Mouse (Mus musculus) layer of hippocampus, adult 8-10 months (tissue): ENCODE measurements at regions not wholly inside any gene's neighbourhood (a gene's known extent, or its start where the extent isn't known, plus 50 kb on each side); places are given as distances from the start of the nearest gene placed in this dataset.
A peak's percentile ranks its signal among the peaks of the same experiment; 100 is the strongest.

ENCODE experiments used
- DNase-seq, 2 experiments: peaks; one replicate each; pipeline ENCODE4 v3.0.0; 2022; ENCODE audit warnings: low spot score in 2 of 2

DNA sequence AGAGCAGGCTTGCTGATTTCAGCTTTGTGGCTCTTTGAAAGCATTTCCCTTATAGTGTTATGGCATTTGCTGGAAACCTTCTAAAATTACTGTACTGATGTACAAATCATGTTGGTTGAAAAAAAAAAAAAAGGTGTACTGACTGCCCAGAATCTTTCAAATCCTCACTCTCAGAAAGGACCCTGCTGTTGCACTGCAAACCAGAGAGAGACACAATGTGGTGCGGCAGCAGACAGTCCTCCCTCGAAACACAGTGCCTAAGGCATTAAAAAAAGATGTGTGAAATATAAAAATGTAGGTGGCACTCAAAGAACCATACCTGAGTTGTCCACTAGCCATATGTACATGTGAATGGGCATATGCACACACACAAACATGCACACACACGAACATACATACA, 128.3 kb downstream of the Actr3 start:
- DNase-seq: no peak

DNA sequence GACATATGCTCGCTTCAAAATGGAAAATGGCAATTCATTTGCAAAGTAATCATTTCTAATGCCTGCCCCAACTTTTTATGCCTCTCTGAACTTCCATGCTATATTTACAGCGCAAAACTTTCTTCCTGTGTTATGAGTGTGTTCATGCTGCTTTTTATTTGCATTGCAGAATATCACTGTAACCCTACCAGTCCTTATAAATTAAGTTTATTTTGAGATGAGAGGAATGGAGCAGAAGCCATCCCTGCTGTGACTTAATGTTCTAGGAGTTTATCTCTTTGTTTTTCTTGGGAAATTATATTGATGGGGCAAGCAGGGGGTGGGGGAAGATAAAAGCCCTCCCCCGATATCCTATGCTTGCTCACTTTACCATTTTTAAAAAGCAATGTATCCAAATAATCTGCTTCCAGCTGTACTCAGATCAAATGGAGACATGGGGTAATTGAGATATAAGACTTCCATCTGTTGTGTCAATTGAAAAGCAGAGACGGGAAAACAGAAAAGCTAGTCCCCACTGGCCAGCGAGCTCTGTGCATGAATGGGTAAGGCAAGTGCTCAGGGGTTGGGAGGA, 136.9 kb downstream of the Actr3 start:
- DNase-seq: no peak

DNA sequence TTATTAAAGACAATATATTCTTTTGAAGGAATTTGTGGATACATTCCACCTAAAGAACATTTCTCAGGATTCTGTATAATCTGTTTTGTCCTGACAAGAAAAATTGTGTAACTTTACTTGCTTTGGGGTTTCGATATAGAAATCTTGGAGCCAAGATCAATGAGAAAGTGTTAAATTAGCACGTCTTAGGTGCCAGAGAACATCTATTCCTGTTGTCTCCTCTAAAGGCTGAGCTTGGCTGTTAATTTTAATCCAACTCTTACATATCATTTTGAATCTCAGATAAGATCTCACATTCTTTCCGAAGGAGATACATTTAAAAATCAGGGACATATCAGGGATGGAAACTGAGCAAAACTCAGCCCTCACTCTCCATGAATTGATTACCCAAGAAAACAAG, 139.9 kb downstream of the Actr3 start:
- DNase-seq: no peak

DNA sequence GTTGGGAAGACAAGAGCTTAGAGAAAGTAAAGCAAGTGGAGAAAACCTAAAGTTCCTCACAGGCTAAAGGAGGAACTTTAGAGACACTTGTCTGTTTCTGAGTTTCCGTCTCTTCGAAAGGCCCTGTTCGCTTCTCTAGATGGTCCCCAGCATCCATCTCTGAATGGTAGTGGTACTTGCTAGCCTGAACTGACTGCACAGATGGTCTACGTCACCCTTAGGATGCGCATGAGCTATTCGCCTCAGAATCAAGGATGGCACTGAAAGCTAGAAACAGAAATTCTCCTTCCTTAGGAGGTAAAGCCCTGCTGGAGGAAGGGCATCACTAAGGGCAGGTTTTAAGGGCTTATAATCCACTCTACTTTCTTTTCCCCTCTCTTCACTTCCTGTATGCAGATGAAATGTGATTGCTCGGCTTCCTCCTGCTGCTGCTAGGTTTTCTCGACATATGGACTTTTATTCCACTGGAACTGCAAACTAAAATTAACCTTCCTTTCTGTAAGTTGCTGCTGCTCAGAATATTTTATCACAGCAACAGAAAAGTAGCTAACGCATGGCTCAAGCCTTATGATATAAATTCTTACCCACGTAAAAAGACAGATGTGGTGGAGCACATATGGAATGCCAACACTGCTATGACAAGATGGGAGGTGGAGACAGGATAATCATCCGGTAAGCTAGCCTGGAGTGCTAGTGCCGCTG, 145.1 kb downstream of the Actr3 start:
- DNase-seq: no peak

DNA sequence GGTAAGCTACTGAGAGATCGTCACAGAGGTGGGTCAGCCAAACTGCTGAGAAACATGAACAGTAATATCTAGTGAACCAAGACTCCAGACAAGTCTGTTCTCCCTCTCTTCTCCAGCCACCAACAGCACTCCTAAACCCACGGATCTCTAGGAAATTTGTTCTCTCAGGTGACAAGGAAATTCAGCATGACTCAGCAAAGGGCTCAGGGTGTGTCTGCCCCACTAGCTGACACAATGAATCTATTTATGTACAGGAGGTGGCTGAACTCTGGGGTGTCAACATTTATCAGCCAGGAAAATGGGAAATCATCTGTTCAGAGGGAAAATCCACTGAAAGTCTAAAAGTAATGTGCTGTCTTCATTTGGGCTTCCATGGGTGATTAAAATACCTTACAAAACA, 149.2 kb downstream of the Actr3 start:
- no peak for DNase-seq

DNA sequence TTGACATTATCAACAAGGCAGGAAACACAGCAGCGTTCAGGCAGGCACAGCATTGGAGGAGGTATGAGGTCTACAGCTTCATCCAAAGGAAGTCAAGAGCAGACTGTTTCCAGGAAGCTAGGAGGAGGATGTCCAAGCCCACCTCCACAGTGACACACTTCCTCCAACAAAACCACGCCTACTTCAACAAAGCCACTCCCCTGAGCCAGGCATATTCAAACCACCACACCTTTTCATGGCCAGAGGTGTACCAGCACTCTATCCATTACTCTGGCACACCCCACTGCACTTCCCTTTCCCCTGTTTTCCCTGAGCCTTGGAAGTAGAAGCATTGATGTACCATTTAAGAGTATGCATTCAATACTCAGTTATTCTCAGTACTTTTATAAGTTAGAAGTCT, 150.8 kb downstream of the Actr3 start:
- no peak for DNase-seq

DNA sequence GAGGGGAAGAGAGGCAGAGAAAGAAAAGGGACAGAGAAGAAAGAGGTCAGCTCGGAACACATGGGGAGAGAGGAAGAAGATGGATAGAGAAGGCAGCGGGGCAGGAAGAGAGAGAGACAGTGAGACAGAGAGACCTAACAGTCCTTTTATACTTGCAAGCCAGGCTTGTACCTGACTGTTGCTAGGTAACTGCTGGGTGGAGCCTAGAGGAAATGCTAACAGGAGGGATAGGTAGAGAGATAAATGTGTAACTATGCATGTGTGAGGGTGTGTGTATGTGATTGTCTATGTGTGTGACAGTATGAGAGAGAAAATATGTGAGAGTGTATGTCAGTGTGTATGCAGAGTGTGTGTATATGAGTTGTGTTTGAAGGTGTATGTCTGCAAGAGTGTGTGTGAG, 161.8 kb downstream of the Actr3 start:
- DNase-seq: no peak

DNA sequence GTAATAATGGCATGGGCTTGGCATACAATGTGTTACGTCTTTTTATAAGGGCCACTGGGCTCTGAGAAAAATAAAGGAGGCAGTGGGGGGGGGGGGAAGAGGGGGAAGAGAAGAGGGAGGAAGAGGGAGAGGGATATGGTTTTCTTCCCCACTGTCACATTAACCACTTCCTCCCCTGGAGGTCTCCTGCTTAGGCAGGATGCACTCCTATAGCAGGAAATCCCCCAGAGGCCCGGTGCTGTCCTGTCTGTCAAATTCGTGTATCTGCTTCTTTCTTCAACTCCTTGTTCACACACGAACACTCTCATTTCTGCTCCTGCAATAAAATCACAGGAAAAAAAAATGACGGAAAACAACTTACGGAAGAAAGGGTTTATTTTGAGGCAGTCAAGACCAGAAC, 171.8 kb downstream of the Actr3 start:
- DNase-seq: no peak

DNA sequence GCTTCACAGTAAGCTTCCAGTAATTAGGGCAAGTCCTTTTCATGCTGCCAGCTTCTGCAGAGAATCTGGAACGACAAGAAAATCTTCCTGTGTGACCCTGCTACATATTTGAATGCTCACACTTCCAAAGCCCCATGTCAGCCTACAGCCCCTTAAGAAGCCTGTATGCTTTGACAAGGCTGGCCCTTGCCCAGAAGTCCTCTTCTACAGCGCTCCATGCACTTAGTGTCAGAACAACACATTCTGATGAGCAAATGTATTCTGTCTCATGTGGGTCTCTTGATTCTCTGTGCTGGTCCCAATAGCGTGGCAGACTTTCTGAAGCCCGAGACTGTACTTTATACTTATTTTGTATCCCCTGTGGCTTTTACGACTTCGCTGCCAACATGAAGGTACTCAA, 172.5 kb downstream of the Actr3 start:
- no peak for DNase-seq

DNA sequence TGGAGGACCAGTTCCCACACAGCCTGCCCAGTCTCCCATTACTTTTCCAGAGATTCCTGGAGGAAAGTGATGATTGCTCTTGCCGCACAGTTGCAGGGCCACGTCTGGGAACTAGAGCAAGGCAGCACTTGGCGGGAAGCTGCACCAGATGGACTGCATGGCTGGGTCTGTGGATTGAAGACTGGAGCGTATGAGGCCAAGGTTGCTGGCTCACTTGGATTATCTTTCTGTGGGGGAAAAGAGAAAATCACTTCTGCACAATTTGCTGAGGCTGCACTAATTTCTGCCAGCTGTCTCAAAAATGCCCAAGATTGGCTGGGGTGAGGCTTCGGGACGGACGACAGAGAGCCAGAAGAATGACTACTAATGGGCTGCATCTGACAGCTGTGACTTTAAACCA, 193.2 kb downstream of the Actr3 start:
- DNase-seq: no peak

DNA sequence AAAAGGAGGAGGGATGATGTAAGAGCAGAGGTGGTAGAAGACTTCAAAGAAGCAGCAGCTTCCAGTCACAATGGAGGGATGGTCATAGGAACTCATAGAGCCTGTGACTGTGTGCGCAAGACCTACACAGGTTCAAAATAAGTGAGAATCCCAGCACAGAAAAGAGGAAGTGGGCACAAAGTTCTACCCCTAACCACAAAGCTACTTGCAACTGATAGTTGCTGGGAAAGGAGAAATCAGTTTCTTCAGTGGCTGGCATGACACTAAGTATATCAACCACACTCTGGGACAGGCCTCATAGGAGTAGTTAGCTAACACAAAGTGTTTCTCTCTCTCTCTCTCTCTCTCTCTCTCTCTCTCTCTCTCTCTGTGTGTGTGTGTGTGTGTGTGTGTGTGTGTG, 193.8 kb downstream of the Actr3 start:
- no peak for DNase-seq

DNA sequence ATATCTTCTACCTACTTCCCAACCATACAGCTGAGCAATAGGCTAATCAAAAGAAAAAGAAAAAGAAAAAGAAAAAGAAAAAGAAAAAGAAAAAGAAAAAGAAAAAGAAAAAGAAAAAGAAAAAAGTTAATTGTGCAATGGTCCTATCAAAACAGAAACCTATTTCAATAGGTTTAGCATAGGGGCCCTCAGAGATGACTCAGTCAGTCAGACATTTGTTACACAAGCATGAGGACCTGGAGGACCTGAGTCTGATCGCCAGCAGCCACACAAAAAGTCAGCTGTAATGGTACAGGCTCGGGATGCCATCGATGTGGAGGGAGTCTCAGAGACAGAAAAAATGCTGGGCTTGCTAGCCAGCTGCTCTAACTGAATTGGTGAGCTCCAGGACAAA, 197.9 kb downstream of the Actr3 start:
- no peak for DNase-seq

DNA sequence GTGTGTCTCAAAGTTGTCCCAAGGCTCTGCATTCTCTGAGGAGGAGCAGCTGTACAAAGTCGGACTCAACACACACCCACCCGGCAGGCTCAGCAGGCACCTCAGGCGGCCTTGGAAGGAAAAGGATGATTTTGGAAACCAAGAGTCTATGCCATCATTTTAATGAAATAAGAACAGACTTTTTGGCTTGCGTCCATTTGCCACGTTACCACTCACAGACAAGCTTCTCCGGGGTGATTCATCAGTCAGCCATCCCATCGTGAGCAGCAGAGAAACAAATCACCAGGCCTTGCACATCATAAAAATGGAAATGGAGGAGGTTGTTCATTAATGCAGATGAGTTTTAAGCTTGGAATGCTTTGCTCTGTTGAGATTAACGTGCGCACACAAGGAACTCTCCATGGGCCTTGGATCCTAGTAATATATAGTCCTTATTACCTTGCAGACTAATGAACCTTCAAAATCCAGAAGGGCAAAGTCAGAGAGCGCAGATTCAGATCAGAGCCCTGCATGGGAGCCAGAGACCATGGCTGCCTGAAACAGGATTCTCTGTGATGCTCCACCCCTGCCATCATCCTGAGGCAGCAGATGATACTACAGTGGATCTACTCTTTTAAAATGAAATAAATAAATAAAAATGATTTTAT, 198.5 kb downstream of the Actr3 start:
- peak; percentile 48 to 56 for DNase-seq

DNA sequence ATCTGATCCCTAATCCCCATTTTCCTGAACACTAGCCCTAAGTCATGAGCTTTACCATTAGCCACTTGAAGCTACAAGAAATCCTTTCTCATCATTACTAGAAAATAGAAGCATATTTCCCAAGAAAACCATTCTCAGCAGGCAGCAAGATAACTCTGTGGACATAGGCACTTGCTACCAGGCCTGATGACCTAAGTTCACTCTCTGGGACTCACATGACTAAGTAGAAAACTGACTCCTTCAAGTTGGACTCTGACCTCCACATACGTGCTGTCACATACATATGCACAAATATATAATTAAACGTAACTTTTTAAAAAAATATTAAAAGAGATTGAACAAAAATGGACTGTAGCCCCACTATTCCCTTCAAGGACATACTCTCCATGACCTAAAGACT, 200.8 kb downstream of the Actr3 start:
- no peak for DNase-seq

DNA sequence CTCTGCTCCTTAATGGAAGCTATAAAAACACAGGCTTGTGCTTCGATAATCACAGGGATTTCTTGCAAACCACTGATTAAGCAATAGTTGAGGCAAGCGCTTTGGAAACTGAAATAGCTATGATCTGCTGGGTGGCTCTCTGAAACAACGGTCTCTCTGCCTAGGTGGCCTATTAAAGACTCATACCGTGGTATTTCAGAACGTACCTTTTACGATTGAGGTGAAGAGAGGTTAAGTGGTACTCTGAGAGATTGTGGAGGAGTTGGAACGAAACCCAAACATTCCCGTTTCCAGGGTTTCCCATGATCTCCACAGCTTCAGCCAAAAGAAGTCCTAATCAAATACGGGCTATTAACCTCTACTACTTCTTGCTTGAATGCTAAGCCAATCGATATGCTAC, 212.2 kb downstream of the Actr3 start:
- no peak for DNase-seq

DNA sequence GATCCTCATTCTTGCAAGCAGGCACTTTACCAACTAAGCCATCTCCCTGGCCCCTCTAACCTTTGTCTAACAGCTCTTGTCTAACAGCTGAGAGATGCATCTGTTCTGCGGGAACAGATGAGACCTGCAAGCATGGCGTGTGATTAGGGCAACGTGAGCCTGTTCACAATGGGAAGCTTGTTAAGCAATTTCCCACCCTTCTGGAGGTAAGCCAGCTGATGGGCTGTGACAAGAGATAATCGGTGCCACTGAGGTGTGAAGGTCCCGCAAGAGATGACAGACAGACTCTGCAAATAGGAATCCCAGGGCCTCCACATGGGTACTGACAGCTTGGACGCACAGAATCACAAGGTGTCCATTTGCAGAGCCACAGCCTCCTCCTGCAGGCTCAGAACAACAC, 219.3 kb downstream of the Actr3 start:
- DNase-seq: no peak

DNA sequence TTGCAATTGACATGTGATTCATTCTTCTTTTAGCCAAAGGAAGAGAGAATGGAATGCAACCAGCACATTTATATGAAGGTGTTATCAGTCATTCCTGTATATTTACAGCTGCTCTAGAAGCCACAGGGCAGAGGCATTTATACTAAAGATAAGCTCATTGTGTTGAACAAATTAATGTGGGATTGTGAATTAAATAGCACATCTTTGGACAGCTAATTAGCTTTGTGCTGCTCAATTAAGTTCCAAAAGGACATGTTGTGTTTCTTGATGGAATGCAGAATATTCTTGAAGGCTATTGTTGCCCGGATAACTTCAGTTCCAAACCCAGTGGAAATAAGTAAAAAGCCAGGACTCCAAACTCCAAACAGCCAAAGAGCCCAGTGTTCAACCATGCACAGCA, 248.4 kb downstream of the Actr3 start:
- no peak for DNase-seq

DNA sequence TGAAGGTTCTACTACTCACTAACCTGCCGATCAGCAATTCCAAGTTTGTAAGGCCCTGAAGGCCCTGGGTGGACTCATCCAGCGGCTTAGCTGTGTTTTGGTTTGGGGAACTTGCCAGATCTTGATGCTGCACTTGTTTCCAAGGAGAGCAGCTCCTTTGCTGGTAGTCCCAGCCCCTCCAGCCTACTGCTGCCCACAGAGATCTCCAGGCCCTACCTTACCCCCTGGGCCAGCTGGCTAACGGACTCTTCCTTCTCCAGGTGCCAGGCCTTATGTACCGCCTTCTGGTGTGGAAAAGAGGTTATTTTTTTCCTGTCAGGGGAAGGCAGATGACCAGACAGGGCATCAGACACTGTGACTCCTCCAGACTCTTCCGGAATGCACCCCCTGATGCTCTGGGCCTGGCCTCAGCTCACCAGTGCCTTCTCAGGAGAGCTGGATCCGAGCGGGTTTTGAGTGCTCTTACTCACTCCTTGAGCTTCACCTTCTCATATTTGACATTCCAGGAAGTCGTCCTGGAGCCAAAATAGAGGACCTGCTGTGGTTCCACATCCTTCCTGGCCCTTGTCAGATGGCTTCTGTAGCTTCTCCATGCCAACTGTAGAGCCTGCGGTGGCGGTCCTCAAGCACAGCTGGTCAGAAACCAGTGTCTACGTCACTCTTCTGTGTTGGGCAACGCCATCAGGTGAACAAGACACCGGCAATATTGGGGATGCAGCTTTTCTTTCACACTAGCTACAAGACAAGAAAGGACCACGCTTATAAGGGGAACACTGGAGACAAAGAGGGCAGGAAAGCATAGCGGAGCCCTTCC, 259.2 kb downstream of the Actr3 start:
- DNase-seq: no peak

DNA sequence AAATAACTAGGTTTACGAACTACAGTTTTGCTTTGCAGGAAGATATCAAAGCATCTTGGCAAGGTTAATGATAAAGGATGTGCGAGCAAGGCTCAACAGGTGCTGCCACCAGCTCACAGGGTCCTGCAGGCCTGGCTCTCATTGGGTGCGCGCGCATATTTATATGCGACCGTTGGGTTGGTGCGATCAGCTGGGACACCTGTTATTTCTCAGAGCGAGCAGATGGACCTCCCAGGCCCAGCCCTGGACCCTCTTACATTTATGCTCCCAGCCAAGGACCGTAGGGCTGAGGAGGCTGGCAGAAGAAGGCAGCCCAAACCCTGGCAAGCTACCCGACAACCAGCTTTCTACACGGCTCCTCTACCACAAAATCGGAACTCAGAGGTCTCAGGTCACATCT, 260.8 kb downstream of the Actr3 start:
- DNase-seq: no peak

DNA sequence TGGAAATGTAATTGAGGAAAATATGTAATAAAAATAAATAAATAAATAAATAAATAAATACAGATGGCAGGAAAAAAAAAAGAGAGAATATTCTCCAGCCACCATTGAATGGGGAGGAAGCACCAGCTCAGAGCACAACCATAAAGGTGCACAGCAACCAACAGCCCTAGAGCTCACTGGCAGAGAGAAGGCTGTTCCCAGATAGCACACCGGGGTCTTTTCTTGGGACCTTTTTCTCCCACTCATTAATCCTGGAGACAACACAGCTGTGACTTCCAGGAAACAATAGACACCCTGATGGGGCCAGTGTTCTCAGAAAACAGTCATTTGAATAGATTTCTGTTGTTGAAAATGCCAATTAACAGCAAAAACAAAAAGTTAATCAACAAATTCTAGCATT, 263.1 kb downstream of the Actr3 start:
- no peak for DNase-seq

DNA sequence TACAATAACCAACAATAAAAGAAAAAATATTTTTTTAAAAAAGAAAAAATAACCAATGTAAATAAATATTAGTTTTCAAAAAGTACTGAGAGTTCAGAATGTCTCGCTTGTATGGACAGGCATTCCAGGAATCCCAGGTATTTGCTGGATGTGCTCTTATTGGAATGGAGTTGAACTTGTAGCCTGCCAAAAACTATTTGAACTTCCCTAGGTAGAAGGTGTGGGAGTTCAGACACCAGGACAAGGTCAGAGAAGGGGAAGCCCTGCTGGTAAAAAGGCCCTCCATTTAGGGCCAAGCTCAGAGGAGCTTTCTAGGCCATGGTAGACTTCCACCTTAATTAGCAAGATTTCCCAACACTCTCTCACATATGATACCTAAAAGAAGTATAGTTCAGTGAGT, 270.3 kb downstream of the Actr3 start:
- DNase-seq: no peak

DNA sequence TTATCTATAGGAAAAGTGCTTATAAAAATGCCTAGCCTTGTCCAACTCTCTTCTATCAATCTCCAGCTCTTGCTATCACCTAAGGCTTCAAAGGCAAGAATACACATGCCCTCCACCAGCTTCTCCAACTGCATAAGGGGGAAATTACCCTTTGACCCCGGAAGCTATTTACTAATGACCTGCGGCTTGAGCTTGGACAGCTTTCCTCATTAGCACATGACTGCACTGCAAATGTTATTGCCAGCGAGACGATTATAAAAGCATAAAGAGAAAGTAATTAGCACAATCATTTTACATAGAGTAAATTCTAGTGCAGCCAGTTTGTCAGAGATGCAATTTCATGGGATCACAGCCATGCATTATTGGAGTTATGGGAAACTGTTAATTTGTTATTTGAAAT, 277.0 kb downstream of the Actr3 start:
- no peak for DNase-seq
